Mouse (Mus musculus): ENCODE measurements around the gene Taar6.

Gene Taar6

GRCm38 (mm10) chr10:23937613-23938012, 47.8 kb downstream of the Taar6 start:
- no peak for DNase-seq (ENCODE audit: low read depth, low spot score)
